Mouse (Mus musculus): Measurements from ENCODE around the gene Epor.

- TF ChIP-seq GATA1 (IDR thresholded peaks at IDR 0.05; ENCODE audit: low read length) (no peak), TAL1 (IDR thresholded peaks at IDR 0.05; ENCODE audit: low read length) (no peak)
Observed at GRCm38 (mm10) chr9:21960558-21961208, 2.6 kb downstream of the Epor start.

All from erythroblast, embryonic 14.5 days (primary cell).